Mouse (Mus musculus) kidney, embryonic 16.5 days (tissue): Measurements from ENCODE around the gene Alk. TPM values are rescaled to one million over a fixed set of nuclear protein-coding genes. Genes with fewer than 3 reads are reported as not detected.

Source experiments
- ATAC-seq: fragments of 200-750 bp; cut with Nextera tagmentation; 2 replicates; pipeline ENCODE4 v1.8.0; 2017; ENCODE audit warnings: moderate TSS enrichment; ENCODE audit not compliant: low FRiP score, low TSS enrichment
- H3K27ac ChIP-seq: fragments of 300-500 bp; sonication (generic); 2 replicates; pipeline ENCODE4 v1.5.1; 2014; ENCODE audit warnings: low read length
- H3K27me3 ChIP-seq: fragments of 300-500 bp; sonication (generic); 2 replicates; pipeline ENCODE4 v1.6.1; 2014; ENCODE audit warnings: low read length, control low read depth, mixed read lengths; ENCODE audit not compliant: insufficient read depth
- H3K36me3 ChIP-seq: fragments of 300-500 bp; sonication (generic); 2 replicates; pipeline ENCODE4 v1.6.1; 2014; ENCODE audit warnings: low read length, control low read depth, mixed read lengths; ENCODE audit not compliant: insufficient read depth
- H3K4me1 ChIP-seq: fragments of 300-500 bp; sonication (generic); 2 replicates; pipeline ENCODE4 v1.6.1; 2014; ENCODE audit warnings: low read length, control low read depth, mixed read lengths; ENCODE audit not compliant: insufficient read depth
- H3K4me2 ChIP-seq: fragments of 300-500 bp; sonication (generic); replicated peaks from 2 replicates; pipeline ENCODE4 v1.6.1; 2014; ENCODE audit warnings: low read depth, low read length
- H3K4me3 ChIP-seq: fragments of 300-500 bp; sonication (generic); 2 replicates; pipeline ENCODE4 v1.5.1; 2014; ENCODE audit warnings: mild to moderate bottlenecking, low read length
- H3K9ac ChIP-seq: fragments of 300-500 bp; sonication (generic); replicated peaks from 2 replicates; pipeline ENCODE4 v1.6.1; 2014; ENCODE audit warnings: low read length
- H3K9me3 ChIP-seq: fragments of 300-500 bp; sonication (generic); 2 replicates; pipeline ENCODE4 v1.6.1; 2016; ENCODE audit warnings: low read length, control low read depth
- WGBS: fragments of 180-500 bp; shearing (Covaris S2); extraction: QIAGEN DNeasy Blood & Tissue Kit; methylation state at CpG from one replicate; pipeline ENCODE4 v1.1.7; 2014; 5-methylcytosine and 5-hydroxymethylcytosine counted together
- polyA plus RNA-seq: library from polyadenylated mRNA; unstranded; fragments of >200 nt; fragmentation: Nextera tagmentation; extraction: Ambion mirVana; gene quantifications from 2 replicates; pipeline ENCODE4 v1.2.1, GENCODE M21; 2015

The Alk gene
- polyA plus RNA-seq, 1 experiment from 2014 or later: 0.19 TPM

GRCm38 (mm10) chr17:72251554-72251953 is 352.9 kb downstream of the Alk start:
- ATAC-seq: no peak
- WGBS: 71% methylated on average over 4 of the region's 4 CpGs
- H3K27ac ChIP-seq: no peak overlapping the region
- no peak overlapping the region for H3K4me3 ChIP-seq
- H3K4me2 ChIP-seq: no peak overlapping the region
- H3K9ac ChIP-seq: no peak overlapping the region
- H3K27me3 ChIP-seq: no peaks in the 10 kb centered on the region
- H3K4me1 ChIP-seq: no peaks in the 10 kb centered on the region
- H3K36me3 ChIP-seq: no peaks in the 10 kb centered on the region
- no peaks in the 10 kb centered on the region for H3K9me3 ChIP-seq

GRCm38 (mm10) chr17:72250482-72251405 is 353.7 kb downstream of the Alk start:
- no peak overlapping the region for H3K27ac ChIP-seq
- H3K9ac ChIP-seq: no peak overlapping the region
- H3K27me3 ChIP-seq: no peaks in the 10 kb centered on the region
- no peaks in the 10 kb centered on the region for H3K4me1 ChIP-seq
- no peaks in the 10 kb centered on the region for H3K36me3 ChIP-seq
- WGBS: 67% methylated on average over 7 of the region's 7 CpGs
- H3K9me3 ChIP-seq: no peaks in the 10 kb centered on the region
- ATAC-seq: no peak
- no peak overlapping the region for H3K4me2 ChIP-seq
- no peak overlapping the region for H3K4me3 ChIP-seq

GRCm38 (mm10) chr17:72242036-72242435 is 362.4 kb downstream of the Alk start:
- Histone ChIP-seq H3K27me3 (no peaks in the 10 kb centered on the region), H3K9ac (no peak overlapping the region), H3K36me3 (no peaks in the 10 kb centered on the region), H3K9me3 (peaks cover 4% of the 10 kb centered on the region; the same call in 1 of the 2 replicates), H3K4me3 (no peak overlapping the region), H3K27ac (no peak overlapping the region), H3K4me1 (no peaks in the 10 kb centered on the region), H3K4me2 (no peak overlapping the region)
- 51% methylated on average over 4 of the region's 4 CpGs for WGBS
- no peak for ATAC-seq

GRCm38 (mm10) chr17:72237315-72237714 is 367.1 kb downstream of the Alk start:
- no peak overlapping the region for H3K9ac ChIP-seq
- no peak overlapping the region for H3K4me2 ChIP-seq
- no peaks in the 10 kb centered on the region for H3K4me1 ChIP-seq
- no peaks in the 10 kb centered on the region for H3K36me3 ChIP-seq
- peaks cover 4% of the 10 kb centered on the region; the same call in 1 of the 2 replicates for H3K9me3 ChIP-seq
- H3K27ac ChIP-seq: no peak overlapping the region
- no peak for ATAC-seq
- 95% methylated on average over 1 of the region's 1 CpGs for WGBS
- no peaks in the 10 kb centered on the region for H3K27me3 ChIP-seq
- H3K4me3 ChIP-seq: no peak overlapping the region

GRCm38 (mm10) chr17:72230891-72231290 is 373.5 kb downstream of the Alk start:
- Histone ChIP-seq H3K4me2 (no peak overlapping the region), H3K4me3 (no peak overlapping the region), H3K4me1 (no peaks in the 10 kb centered on the region), H3K9me3 (no peaks in the 10 kb centered on the region), H3K36me3 (no peaks in the 10 kb centered on the region), H3K27me3 (no peaks in the 10 kb centered on the region), H3K27ac (no peak overlapping the region), H3K9ac (no peak overlapping the region)
- 95% methylated on average over 7 of the region's 7 CpGs for WGBS
- ATAC-seq: no peak

- no peak overlapping the region for H3K9ac ChIP-seq
- 62% methylated on average over 3 of the region's 3 CpGs for WGBS
- H3K36me3 ChIP-seq: no peaks in the 10 kb centered on the region
- H3K27me3 ChIP-seq: no peaks in the 10 kb centered on the region
- no peaks in the 10 kb centered on the region for H3K4me1 ChIP-seq
- no peak overlapping the region for H3K27ac ChIP-seq
- H3K4me3 ChIP-seq: no peak overlapping the region
- H3K9me3 ChIP-seq: 0 out of 2 replicates have a peak, but pooled peaks cover 4% of the 10 kb centered on the region
- no peak for ATAC-seq
- H3K4me2 ChIP-seq: no peak overlapping the region
Observed at GRCm38 (mm10) chr17:72218816-72219215, 385.6 kb downstream of the Alk start.

- no peak overlapping the region for H3K9ac ChIP-seq
- H3K27ac ChIP-seq: no peak overlapping the region
- WGBS: 81% methylated on average over 6 of the region's 6 CpGs
- ATAC-seq: no peak
- no peaks in the 10 kb centered on the region for H3K9me3 ChIP-seq
- no peak overlapping the region for H3K4me3 ChIP-seq
- H3K4me1 ChIP-seq: no peaks in the 10 kb centered on the region
- H3K36me3 ChIP-seq: no peaks in the 10 kb centered on the region
- H3K4me2 ChIP-seq: no peak overlapping the region
- H3K27me3 ChIP-seq: no peaks in the 10 kb centered on the region
Observed at GRCm38 (mm10) chr17:72197576-72197975, 406.9 kb downstream of the Alk start.

- WGBS: 50% methylated on average over 12 of the region's 12 CpGs
- no peak for ATAC-seq
- no peak overlapping the region for H3K4me2 ChIP-seq
Observed at GRCm38 (mm10) chr17:72194976-72195650, 409.3 kb downstream of the Alk start.

GRCm38 (mm10) chr17:72190536-72190935 is 413.9 kb downstream of the Alk start:
- 87% methylated on average over 8 of the region's 8 CpGs for WGBS
- H3K4me1 ChIP-seq: no peaks in the 10 kb centered on the region
- no peak overlapping the region for H3K4me3 ChIP-seq
- no peak overlapping the region for H3K4me2 ChIP-seq
- ATAC-seq: no peak
- H3K36me3 ChIP-seq: no peaks in the 10 kb centered on the region
- H3K9ac ChIP-seq: no peak overlapping the region
- no peak overlapping the region for H3K27ac ChIP-seq
- no peaks in the 10 kb centered on the region for H3K9me3 ChIP-seq
- H3K27me3 ChIP-seq: no peaks in the 10 kb centered on the region

More at GRCm38 (mm10) chr17:72194976-72195650, 409.3 kb downstream of the Alk start:
- Histone ChIP-seq H3K36me3 (no peaks in the 10 kb centered on the region), H3K9ac (no peak overlapping the region), H3K4me3 (no peak overlapping the region), H3K9me3 (no peaks in the 10 kb centered on the region), H3K27ac (no peak overlapping the region), H3K27me3 (no peaks in the 10 kb centered on the region), H3K4me1 (no peaks in the 10 kb centered on the region)

- WGBS: 85% methylated on average over 1 of the region's 1 CpGs
- H3K4me2 ChIP-seq: no peak overlapping the region
- no peaks in the 10 kb centered on the region for H3K36me3 ChIP-seq
- H3K27me3 ChIP-seq: no peaks in the 10 kb centered on the region
- no peaks in the 10 kb centered on the region for H3K9me3 ChIP-seq
- no peak for ATAC-seq
- no peaks in the 10 kb centered on the region for H3K4me1 ChIP-seq
- no peak overlapping the region for H3K9ac ChIP-seq
- no peak overlapping the region for H3K4me3 ChIP-seq
- no peak overlapping the region for H3K27ac ChIP-seq
Observed at GRCm38 (mm10) chr17:72187026-72187425, 417.4 kb downstream of the Alk start.
